Mouse (Mus musculus) hindbrain, postnatal 0 days (tissue): Measurements from ENCODE around the gene Paqr7. TPM values are rescaled to one million over a fixed set of nuclear protein-coding genes. Genes with fewer than 3 reads are reported as not detected.

Source experiments
- ATAC-seq: fragments of 200-750 bp; cut with Nextera tagmentation; 2 replicates; pipeline ENCODE4 v1.8.0; 2017; ENCODE audit warnings: mild to moderate bottlenecking, moderate TSS enrichment, moderate library complexity
- DNase-seq: peaks from one replicate; pipeline ENCODE4 v3.0.0-alpha.2; 2015; ENCODE audit warnings: low spot score
- H3K27ac ChIP-seq: fragments of 300-500 bp; sonication (generic); 2 replicates; pipeline ENCODE4 v1.5.1; 2014; ENCODE audit warnings: mild to moderate bottlenecking
- H3K27me3 ChIP-seq: fragments of 300-500 bp; sonication (generic); 2 replicates; pipeline ENCODE4 v1.6.1; 2014; ENCODE audit warnings: low read length, mixed read lengths; ENCODE audit not compliant: insufficient read depth
- H3K36me3 ChIP-seq: fragments of 300-500 bp; sonication (generic); 2 replicates; pipeline ENCODE4 v1.6.1; 2014; ENCODE audit warnings: low read length, mixed read lengths; ENCODE audit not compliant: insufficient read depth
- H3K4me1 ChIP-seq: fragments of 300-500 bp; sonication (generic); 2 replicates; pipeline ENCODE4 v1.6.1; 2014; ENCODE audit warnings: antibody characterized with exemption, low read length, mixed read lengths; ENCODE audit not compliant: insufficient read depth
- H3K4me2 ChIP-seq: fragments of 300-500 bp; sonication (generic); 2 replicates; pipeline ENCODE4 v1.6.1; 2014; ENCODE audit warnings: low read depth, mild to moderate bottlenecking, low read length, moderate library complexity, mixed read lengths
- H3K4me3 ChIP-seq: fragments of 300-500 bp; sonication (generic); 2 replicates; pipeline ENCODE4 v1.5.1; 2014; ENCODE audit warnings: low read length
- H3K9ac ChIP-seq: fragments of 300-500 bp; sonication (generic); replicated peaks from 2 replicates; pipeline ENCODE4 v1.6.1; 2014; ENCODE audit warnings: mild to moderate bottlenecking, low read length, moderate library complexity, mixed read lengths
- H3K9me3 ChIP-seq: fragments of 300-500 bp; sonication (generic); 2 replicates; pipeline ENCODE4 v1.6.1; 2016; ENCODE audit warnings: low read length, mixed read lengths
- CTCF ChIP-seq: IDR thresholded peaks from 2 replicates; pipeline ENCODE4 v1.5.1; 2016; ENCODE audit warnings: antibody characterized with exemption, control low read depth, low read depth
- WGBS: fragments of 180-500 bp; shearing (Covaris S2); extraction: QIAGEN DNeasy Blood & Tissue Kit; methylation state at CpG from one replicate; pipeline ENCODE4 v1.1.7; 2014; 5-methylcytosine and 5-hydroxymethylcytosine counted together
- polyA plus RNA-seq: library from polyadenylated mRNA; unstranded; fragments of >200 nt; fragmentation: Nextera tagmentation; extraction: Ambion mirVana; gene quantifications from 2 replicates; pipeline ENCODE4 v1.2.1, GENCODE M21; 2015
- total RNA-seq: library from RNA; depleted of rRNA; stranded (reverse); fragments of >200 nt; gene quantifications from 2 replicates; pipeline ENCODE4 v1.2.3, GENCODE M21; 2014

Gene Paqr7
- total and polyA plus RNA-seq, 2 experiments from 2014 or later = 41.1 to 142 TPM

DNA sequence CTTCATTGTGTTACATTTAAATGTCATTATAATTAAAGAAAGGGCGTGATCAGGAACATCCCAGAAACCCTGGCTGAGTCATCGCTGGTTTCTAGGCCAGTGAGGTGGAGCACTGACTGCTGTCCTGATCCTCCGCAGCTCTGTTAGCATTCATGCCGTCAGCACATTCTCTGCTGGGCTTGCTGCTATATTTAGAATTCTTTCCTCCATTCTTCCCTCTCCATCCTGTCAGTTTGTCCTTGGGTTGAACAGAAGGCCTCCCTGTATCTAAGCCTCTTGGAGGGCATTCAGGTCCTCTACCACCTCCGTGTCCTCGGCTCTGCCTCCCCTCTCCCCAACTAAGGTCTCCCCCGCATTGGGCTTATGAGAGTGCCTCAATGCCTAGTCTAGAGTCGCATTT, 20.5 kb downstream of the Paqr7 start:
- peak; percentile 28 for DNase-seq
- TF ChIP-seq CTCF = no peak
- Histone ChIP-seq H3K9me3 (no peaks in the 10 kb centered on the region), H3K4me3 (no peak overlapping the region), H3K27me3 (no peaks in the 10 kb centered on the region), H3K4me2 (no peak overlapping the region), H3K27ac (no peak overlapping the region), H3K36me3 (no peaks in the 10 kb centered on the region), H3K4me1 (no peaks in the 10 kb centered on the region), H3K9ac (no peak overlapping the region)
- no peak for ATAC-seq
- WGBS = 74% methylated on average over 8 of the region's 8 CpGs

DNA sequence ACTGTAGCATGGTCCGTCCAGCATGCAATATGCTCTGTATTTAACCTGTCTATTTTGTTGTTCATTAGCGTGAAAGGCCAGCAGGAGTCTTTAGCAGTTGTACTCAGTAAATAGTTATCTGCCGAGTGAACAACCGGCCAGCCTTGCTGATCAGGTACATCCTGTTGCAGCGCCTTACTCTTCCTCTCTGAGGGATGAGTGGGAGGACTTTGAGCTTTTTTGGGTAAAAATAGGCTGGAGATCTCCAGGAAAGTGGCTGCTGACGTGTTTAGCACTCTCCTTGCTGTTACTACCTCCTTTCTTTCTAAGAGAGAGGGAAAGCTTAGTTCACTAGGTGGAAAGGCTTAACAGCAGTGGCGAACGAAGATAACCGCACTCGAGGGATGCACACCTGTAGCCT, 21.2 kb downstream of the Paqr7 start:
- DNase-seq = no peak
- Histone ChIP-seq H3K36me3 (no peaks in the 10 kb centered on the region), H3K27ac (no peak overlapping the region), H3K4me1 (no peaks in the 10 kb centered on the region), H3K4me3 (no peak overlapping the region), H3K4me2 (no peak overlapping the region), H3K9me3 (no peaks in the 10 kb centered on the region), H3K27me3 (no peaks in the 10 kb centered on the region), H3K9ac (no peak overlapping the region)
- WGBS = 85% methylated on average over 10 of the region's 10 CpGs
- TF ChIP-seq CTCF = no peak
- no peak for ATAC-seq

DNA sequence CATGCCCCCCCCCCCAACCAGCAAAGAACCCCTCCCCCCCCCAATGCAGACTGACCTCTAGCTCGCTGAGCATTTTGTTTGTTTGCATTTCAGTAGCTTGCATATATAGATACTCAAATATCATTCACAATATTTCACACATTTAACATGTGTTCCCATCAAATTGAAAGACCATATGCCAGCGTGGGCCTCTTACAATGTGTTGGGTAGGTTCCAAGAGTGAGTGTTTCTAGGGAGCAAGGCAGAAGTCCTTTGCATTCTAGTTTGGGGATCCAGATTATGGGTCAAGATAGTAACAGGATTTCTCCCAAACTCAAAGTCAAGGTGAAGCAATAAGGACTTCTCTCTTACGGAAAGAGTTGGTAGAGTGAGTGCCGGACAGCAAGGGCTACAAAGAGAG, 22.0 kb downstream of the Paqr7 start:
- no peak for TF ChIP-seq CTCF
- ATAC-seq (no peak), DNase-seq (no peak)
- H3K4me1 ChIP-seq = no peaks in the 10 kb centered on the region
- H3K4me2 ChIP-seq = no peak overlapping the region
- no peak overlapping the region for H3K27ac ChIP-seq
- no peak overlapping the region for H3K4me3 ChIP-seq
- WGBS = 85% methylated on average over 4 of the region's 4 CpGs
- no peaks in the 10 kb centered on the region for H3K27me3 ChIP-seq
- no peaks in the 10 kb centered on the region for H3K36me3 ChIP-seq
- no peaks in the 10 kb centered on the region for H3K9me3 ChIP-seq
- no peak overlapping the region for H3K9ac ChIP-seq

DNA sequence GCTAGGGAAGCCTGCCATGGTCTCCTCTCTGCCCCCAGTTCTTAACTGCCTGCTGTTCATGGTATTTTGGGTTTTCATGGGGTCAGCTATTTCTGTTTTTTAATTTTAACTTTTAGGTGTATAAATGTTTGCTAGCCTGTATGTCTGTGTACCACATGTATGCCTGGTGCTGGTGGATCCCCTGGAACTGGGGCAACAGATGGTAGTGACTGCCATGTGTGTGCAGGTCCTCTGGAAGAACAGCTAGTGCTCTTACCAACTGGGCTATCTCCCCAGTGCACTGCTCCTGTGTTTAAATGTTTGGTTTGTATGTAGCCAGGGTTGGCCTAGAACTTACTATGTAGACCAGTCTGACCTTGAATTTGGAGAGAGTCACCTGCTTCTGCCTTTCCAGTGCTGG, 22.8 kb downstream of the Paqr7 start:
- H3K36me3 ChIP-seq = no peaks in the 10 kb centered on the region
- no peaks in the 10 kb centered on the region for H3K4me1 ChIP-seq
- no peaks in the 10 kb centered on the region for H3K9me3 ChIP-seq
- no peak overlapping the region for H3K9ac ChIP-seq
- no peak overlapping the region for H3K27ac ChIP-seq
- H3K4me2 ChIP-seq = no peak overlapping the region
- H3K4me3 ChIP-seq = no peak overlapping the region
- TF ChIP-seq CTCF = no peak
- no peak for ATAC-seq
- DNase-seq = no peak
- H3K27me3 ChIP-seq = no peaks in the 10 kb centered on the region

DNA sequence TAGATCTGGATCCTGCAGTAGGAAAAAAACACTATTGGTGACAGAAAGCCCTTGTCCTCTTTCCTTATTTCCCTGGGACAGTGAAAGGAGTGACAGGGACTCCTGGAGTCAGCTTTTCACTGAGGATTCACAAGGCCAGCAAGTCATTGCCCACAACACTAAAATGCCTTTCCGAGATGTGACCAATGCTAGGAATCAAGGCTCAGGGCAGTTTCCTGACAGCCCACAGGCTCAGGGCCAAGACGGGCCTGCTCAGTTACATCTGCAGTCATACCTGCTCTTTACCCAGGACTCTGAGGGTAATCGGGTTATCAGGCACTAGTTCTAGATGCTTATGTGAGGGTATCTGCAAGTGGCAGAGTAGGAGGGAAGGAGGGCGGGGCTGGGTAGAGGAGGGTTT, 26.9 kb downstream of the Paqr7 start:
- Histone ChIP-seq H3K9ac (no peak overlapping the region), H3K4me1 (no peaks in the 10 kb centered on the region), H3K36me3 (peaks cover 31% of the 10 kb centered on the region; the same call in 1 of the 2 replicates), H3K27me3 (no peaks in the 10 kb centered on the region), H3K27ac (no peak overlapping the region), H3K4me3 (no peak overlapping the region), H3K9me3 (no peaks in the 10 kb centered on the region), H3K4me2 (no peak overlapping the region)
- no peak for TF ChIP-seq CTCF
- DNase-seq = no peak
- no peak for ATAC-seq
- 89% methylated on average over 4 of the region's 4 CpGs for WGBS

DNA sequence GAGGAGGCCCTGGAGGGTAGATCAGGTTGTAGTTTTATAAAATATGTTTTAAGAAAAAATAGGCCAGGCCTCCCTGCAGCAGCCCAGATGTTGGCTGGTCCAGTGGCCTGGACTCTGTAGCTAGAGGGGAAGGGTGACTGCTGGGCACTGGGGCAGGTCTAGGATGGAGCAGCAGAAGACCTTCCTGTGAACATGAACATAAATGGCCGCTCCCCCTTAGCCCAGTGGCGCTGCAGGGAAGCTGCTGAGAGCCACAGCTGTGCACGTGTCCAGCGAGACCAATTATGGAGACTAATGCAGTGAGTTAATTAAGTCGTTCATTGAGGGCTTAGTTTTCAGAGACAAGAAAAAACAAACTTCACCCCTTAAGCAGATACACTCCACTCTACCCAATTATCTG, 29.3 kb downstream of the Paqr7 start:
- H3K36me3 ChIP-seq = peaks cover 55% of the 10 kb centered on the region
- no peaks in the 10 kb centered on the region for H3K27me3 ChIP-seq
- TF ChIP-seq CTCF = no peak
- no peak overlapping the region for H3K4me2 ChIP-seq
- H3K9me3 ChIP-seq = no peaks in the 10 kb centered on the region
- no peak overlapping the region for H3K27ac ChIP-seq
- no peak overlapping the region for H3K4me3 ChIP-seq
- no peaks in the 10 kb centered on the region for H3K4me1 ChIP-seq
- DNase-seq = no peak
- WGBS = 57% methylated on average over 5 of the region's 5 CpGs
- no peak for ATAC-seq
- no peak overlapping the region for H3K9ac ChIP-seq

DNA sequence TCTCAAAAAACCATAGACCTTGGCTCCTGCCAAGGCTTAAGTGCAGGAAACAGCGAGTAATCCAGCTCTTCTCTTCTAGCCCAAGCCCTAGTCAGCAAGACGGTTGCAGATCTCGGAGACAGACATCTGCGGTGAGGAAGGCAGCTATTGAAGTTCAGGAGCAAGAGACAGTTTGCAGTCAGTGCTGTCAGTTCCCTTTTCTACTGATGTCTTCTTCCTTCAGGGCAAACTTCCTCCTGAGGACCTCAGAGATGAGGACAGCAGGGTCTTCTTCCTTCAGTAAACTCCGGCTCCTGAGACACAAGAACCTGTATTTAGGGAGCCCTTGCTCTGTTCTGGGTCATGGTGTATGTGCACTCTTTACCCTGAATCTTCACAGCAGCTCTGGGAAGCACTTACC, 29.7 kb downstream of the Paqr7 start:
- no peaks in the 10 kb centered on the region for H3K9me3 ChIP-seq
- no peak overlapping the region for H3K4me3 ChIP-seq
- DNase-seq (no peak), ATAC-seq (no peak)
- 78% methylated on average over 5 of the region's 5 CpGs for WGBS
- TF ChIP-seq CTCF = no peak
- peaks cover 55% of the 10 kb centered on the region for H3K36me3 ChIP-seq
- H3K9ac ChIP-seq = no peak overlapping the region
- H3K27me3 ChIP-seq = no peaks in the 10 kb centered on the region
- no peaks in the 10 kb centered on the region for H3K4me1 ChIP-seq
- no peak overlapping the region for H3K4me2 ChIP-seq
- no peak overlapping the region for H3K27ac ChIP-seq
